Mouse (Mus musculus) cortical plate, adult 2 months (tissue): Measurements from ENCODE around the gene Cacng8. TPM values are rescaled to one million over a fixed set of nuclear protein-coding genes. Genes with fewer than 3 reads are reported as not detected.

ENCODE experiments used
- H3K27ac ChIP-seq: fragments of 200-500 bp; 2 replicates; pipeline ENCODE4 v1.5.1; 2012; ENCODE audit warnings: low read length, control low read depth, inconsistent platforms; ENCODE audit not compliant: insufficient read depth
- H3K4me1 ChIP-seq: fragments of 200-500 bp; 2 replicates; pipeline ENCODE4 v1.6.1; 2011; ENCODE audit warnings: low read length; ENCODE audit not compliant: control insufficient read depth, insufficient read depth
- H3K4me3 ChIP-seq: fragments of 200-500 bp; 2 replicates; pipeline ENCODE4 v1.5.1; 2011; ENCODE audit warnings: mild to moderate bottlenecking, low read length, control low read depth; ENCODE audit not compliant: insufficient read depth
- CTCF ChIP-seq: fragments of 200-500 bp; IDR thresholded peaks from 2 replicates; pipeline ENCODE4 v1.5.1; 2011; ENCODE audit warnings: mild to moderate bottlenecking, control low read depth, low read length; ENCODE audit not compliant: insufficient read depth; ENCODE audit errors: extremely low read depth
- POLR2A ChIP-seq: fragments of 200-500 bp; IDR thresholded peaks from 2 replicates; pipeline ENCODE4 v1.6.1; 2011; ENCODE audit warnings: mild to moderate bottlenecking, low read length, control low read depth; ENCODE audit not compliant: insufficient read depth; ENCODE audit errors: extremely low read depth
- polyA plus RNA-seq: library from polyadenylated mRNA; depleted of rRNA; stranded (reverse); fragments of >200 nt; gene quantifications from 2 replicates; pipeline ENCODE4 v1.2.3, GENCODE M21; 2012; rRNA removed

The Cacng8 gene
- polyA plus RNA-seq, 1 experiment, result 50.3 TPM

GRCm38 (mm10) chr7:3457841-3458217, 67.3 kb downstream of the Cacng8 start:
- Histone ChIP-seq H3K27ac (0 out of 2 replicates have a peak overlapping the region, but pooled peaks have one; percentile 15), H3K4me1 (peaks cover 4% of the 10 kb centered on the region), H3K4me3 (no peak overlapping the region)
- TF ChIP-seq POLR2A, result no peak
- no peak for TF ChIP-seq CTCF

GRCm38 (mm10) chr7:3460261-3460660, 69.8 kb downstream of the Cacng8 start:
- no peak overlapping the region for H3K4me3 ChIP-seq
- peaks cover 4% of the 10 kb centered on the region for H3K4me1 ChIP-seq
- H3K27ac ChIP-seq, result 0 out of 2 replicates have a peak overlapping the region, but pooled peaks have one; percentile 8
- TF ChIP-seq CTCF, result no peak
- no peak for TF ChIP-seq POLR2A

GRCm38 (mm10) chr7:3463306-3463705, 72.8 kb downstream of the Cacng8 start:
- no peak for TF ChIP-seq CTCF
- TF ChIP-seq POLR2A, result no peak
- peaks cover 2% of the 10 kb centered on the region for H3K4me1 ChIP-seq
- no peak overlapping the region for H3K4me3 ChIP-seq
- H3K27ac ChIP-seq, result no peak overlapping the region

Other genes starting within 250 kb of the Cacng8 start
- not detected in 2 replicates for gene AU018091, start 221.5 kb upstream of the Cacng8 start, polyA plus RNA-seq
- 0.04 TPM in 1 of 2 replicates, not detected in the other for gene Nlrp12, start 140.9 kb upstream of the Cacng8 start, polyA plus RNA-seq
- gene Myadm, start 101.6 kb upstream of the Cacng8 start, polyA plus RNA-seq, result 70.8 and 76.1 TPM in 2 replicates
- 148 and 167 TPM in 2 replicates for gene Prkcg, start 101.5 kb upstream of the Cacng8 start, polyA plus RNA-seq
- 207 and 214 TPM in 2 replicates for gene Cacng7, start 57.7 kb upstream of the Cacng8 start, polyA plus RNA-seq
- gene Cacng6, start 33.5 kb downstream of the Cacng8 start, polyA plus RNA-seq, result 0.81 and 1.4 TPM in 2 replicates
- gene Tarm1, start 111.9 kb downstream of the Cacng8 start, polyA plus RNA-seq, result 0.06 TPM in 1 of 2 replicates, not detected in the other
- gene Oscar, start 225.5 kb downstream of the Cacng8 start, polyA plus RNA-seq, result 4.7 and 5.7 TPM in 2 replicates
- 366 and 413 TPM in 2 replicates for gene Ndufa3, start 226.7 kb downstream of the Cacng8 start, polyA plus RNA-seq
- 38.5 and 39.3 TPM in 2 replicates for gene Tfpt, start 239.2 kb downstream of the Cacng8 start, polyA plus RNA-seq
- gene Prpf31, start 239.3 kb downstream of the Cacng8 start, polyA plus RNA-seq, result 65.3 and 75.1 TPM in 2 replicates